Mouse (Mus musculus) right cerebral cortex, postnatal 4 days (tissue): Measurements from ENCODE around the gene Zfp410.
"Not testable (repeated sequence)": the region's sequence is repeated elsewhere in the genome, so short reads cannot be mapped to it uniquely, and the experiment has no call there.

Experiments
- DNase-seq: peaks from one replicate; pipeline ENCODE4 v3.0.0-alpha.2; 2022

Gene Zfp410

GRCm38 (mm10) chr12:84316721-84317621, at the start of gene Zfp410:
Zfp410 (plus strand) TSS chr12:84316852.
- peak; percentile 77 for DNase-seq

GRCm38 (mm10) chr12:84267264-84267663, 49.4 kb upstream of the Zfp410 start:
- DNase-seq: no peak

GRCm38 (mm10) chr12:84273366-84273765, 43.3 kb upstream of the Zfp410 start:
- no peak for DNase-seq

GRCm38 (mm10) chr12:84275288-84275687, 41.4 kb upstream of the Zfp410 start:
- no peak for DNase-seq

- DNase-seq: no peak
Measured at GRCm38 (mm10) chr12:84276288-84276687, 40.4 kb upstream of the Zfp410 start.

GRCm38 (mm10) chr12:84276799-84277198, 39.9 kb upstream of the Zfp410 start:
- no peak for DNase-seq

GRCm38 (mm10) chr12:84277832-84278231, 38.8 kb upstream of the Zfp410 start:
- no peak for DNase-seq

- DNase-seq: no peak
Measured at GRCm38 (mm10) chr12:84278901-84279300, 37.8 kb upstream of the Zfp410 start.

- DNase-seq: no peak
Measured at GRCm38 (mm10) chr12:84284391-84284790, 32.3 kb upstream of the Zfp410 start.

- peak; percentile 83 for DNase-seq
Measured at GRCm38 (mm10) chr12:84284885-84285592, 31.6 kb upstream of the Zfp410 start, which contains the start of gene Ptgr2. Ptgr2 (plus strand) TSS chr12:84285232.

- DNase-seq: no peak
Measured at GRCm38 (mm10) chr12:84285593-84285968, 31.1 kb upstream of the Zfp410 start.

GRCm38 (mm10) chr12:84288461-84288860, 28.2 kb upstream of the Zfp410 start:
- peak; percentile 16 for DNase-seq

GRCm38 (mm10) chr12:84297851-84298250, 18.8 kb upstream of the Zfp410 start:
- DNase-seq: no peak

- DNase-seq: no peak
Measured at GRCm38 (mm10) chr12:84299265-84299664, 17.4 kb upstream of the Zfp410 start.

- no peak for DNase-seq
Measured at GRCm38 (mm10) chr12:84304101-84304500, 12.6 kb upstream of the Zfp410 start.

GRCm38 (mm10) chr12:84304554-84304953, 12.1 kb upstream of the Zfp410 start:
- DNase-seq: no peak

- DNase-seq: no peak
Measured at GRCm38 (mm10) chr12:84311306-84311705, 5.3 kb upstream of the Zfp410 start.

- no peak for DNase-seq
Measured at GRCm38 (mm10) chr12:84316006-84316405, 646 bp upstream of the Zfp410 start.

- no peak for DNase-seq
Measured at GRCm38 (mm10) chr12:84327111-84327512, 10.5 kb downstream of the Zfp410 start.

GRCm38 (mm10) chr12:84336963-84337625, 20.4 kb downstream of the Zfp410 start:
- DNase-seq: no peak

- DNase-seq: no peak
Measured at GRCm38 (mm10) chr12:84347192-84347591, 30.5 kb downstream of the Zfp410 start.

- DNase-seq: not testable (repeated sequence)
Measured at GRCm38 (mm10) chr12:84358699-84359098, 42.0 kb downstream of the Zfp410 start.
